Mouse (Mus musculus) ovary, postnatal 36 days (tissue): Measurements from ENCODE around the gene Tcf12.

Experiments
- DNase-seq: peaks from one replicate; pipeline ENCODE4 v3.0.0; 2022; ENCODE audit warnings: low spot score, mixed read lengths

Tcf12 gene

DNA sequence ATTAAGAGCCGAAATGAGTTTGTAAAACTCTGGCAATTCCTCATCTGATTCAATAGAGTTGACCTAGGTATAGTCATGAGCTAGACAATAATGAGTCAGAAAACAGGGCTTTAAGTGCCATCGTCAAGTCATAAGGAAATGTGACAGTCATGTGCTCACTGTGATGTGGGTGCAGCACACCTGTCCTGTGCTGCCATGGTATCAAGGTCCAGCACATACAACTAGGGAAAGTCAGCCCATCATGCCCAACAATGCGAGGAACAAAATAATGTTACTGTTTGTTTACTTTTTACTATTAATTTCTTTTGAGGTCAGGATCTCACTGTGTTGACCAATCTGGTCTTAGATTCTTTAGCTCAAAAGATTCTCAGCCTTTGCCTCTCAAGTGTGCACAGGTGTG lies 130.6 kb downstream of the Tcf12 start:
- DNase-seq, result no peak

DNA sequence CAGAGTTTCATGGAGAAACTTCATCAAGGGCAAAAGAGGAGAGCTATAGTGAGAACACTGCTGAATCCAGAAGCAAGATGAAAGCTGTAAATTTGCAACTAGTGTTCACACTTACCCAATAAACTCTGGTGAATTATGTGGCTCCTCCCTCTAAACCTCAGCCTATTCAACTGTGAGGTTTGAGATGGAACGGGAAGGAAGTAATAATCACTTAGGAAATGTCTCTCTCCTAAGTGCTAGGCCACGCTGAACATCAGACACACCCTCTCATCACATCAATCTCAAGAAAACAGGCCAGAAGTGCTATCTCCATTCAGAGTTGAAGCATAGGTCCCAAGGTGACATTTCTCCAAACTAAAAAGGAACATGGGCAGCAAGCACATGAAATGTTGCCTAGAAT lies 131.1 kb downstream of the Tcf12 start:
- no peak for DNase-seq

DNA sequence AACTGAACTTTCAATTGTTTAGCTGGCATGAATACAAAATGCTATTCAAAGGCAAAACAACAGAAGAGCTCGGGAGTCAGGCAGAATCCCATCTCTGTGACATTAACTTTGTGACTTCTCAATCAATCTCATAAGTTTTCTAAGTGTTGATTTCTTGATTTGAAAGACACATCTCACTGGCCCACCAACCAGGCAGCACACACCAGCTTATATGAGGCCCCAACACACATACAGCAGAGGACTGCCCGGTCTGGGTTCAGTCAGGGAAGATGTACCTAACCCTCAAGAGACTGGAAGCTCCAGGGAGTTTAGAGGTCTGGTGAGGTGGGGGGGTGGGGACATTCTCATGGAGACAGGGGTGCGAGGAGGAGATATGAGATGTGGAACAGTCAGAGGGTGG lies 132.8 kb downstream of the Tcf12 start:
- no peak for DNase-seq

DNA sequence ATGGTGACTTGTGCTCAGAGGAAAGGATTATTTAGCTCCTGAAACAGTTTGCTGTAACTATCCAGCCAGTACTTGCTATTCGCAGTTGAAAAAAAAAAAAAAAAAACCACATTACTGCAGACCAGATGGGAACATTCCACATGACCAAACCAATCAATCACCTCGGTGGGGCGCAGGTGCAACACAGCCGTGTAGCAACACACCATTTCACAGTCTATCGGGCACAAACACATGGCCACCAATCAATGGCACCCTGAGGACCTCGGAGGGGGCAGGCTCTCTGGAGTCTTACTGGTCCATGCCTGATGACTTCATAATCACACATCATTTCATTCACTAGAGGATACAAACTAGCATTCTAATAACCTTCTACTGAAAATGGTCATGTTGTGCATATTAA lies 135.6 kb downstream of the Tcf12 start:
- DNase-seq, result no peak

DNA sequence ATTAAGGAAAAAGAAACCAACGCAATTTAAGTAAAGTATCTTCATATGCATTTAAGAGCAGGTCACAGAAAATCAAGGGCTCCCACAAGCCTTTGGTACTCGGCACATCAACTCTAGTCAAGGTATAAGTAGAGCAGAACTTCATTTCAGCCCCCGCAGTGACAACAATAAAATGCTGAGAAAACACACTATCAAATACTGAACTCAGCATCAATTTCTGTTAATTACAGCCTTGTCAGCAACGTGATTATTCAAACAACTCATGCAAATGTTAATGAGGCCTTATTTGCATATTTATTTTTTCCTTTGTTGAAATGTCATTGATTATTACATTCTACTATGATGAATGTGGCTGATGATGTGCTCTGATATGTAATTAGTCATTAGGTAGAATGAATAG lies 136.5 kb downstream of the Tcf12 start:
- DNase-seq, result no peak

DNA sequence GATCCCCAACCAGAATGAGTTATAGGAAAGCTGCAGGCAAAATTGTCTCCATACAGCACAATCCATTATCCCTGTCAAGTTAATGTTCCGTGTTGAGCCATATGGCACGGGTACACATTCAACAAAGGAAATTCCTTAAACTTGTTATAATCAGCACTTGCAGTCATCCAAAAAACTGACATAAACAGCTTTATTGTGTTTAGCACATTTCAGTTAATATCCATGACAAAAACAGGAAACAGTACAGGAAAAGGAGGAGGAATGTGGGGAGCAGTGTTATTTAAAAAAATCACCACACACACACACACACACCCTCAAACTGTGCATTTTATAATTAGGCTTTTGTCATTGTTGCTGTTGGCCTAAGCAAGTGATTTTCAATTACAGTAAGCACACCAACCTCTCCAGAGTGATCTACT lies 137.1 kb downstream of the Tcf12 start:
- no peak for DNase-seq

DNA sequence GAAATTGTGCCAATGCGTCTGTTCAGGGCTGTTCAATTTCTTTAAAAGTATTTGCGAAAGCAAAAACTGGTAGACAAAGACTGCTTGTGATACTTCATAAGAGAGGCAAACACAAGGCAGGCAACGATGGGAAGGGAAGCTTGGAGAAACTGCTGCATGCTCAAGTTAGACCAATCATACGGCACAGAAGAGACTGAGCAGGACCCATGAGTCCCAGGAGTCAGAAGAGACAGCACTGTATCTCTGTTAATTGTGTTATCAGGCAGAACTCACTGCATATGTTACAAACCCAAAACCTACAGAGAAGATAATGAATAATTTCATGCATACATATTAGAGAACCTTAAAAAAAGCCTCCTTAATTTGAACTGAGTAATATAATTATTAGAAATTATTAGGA lies 147.6 kb downstream of the Tcf12 start:
- DNase-seq, result no peak

DNA sequence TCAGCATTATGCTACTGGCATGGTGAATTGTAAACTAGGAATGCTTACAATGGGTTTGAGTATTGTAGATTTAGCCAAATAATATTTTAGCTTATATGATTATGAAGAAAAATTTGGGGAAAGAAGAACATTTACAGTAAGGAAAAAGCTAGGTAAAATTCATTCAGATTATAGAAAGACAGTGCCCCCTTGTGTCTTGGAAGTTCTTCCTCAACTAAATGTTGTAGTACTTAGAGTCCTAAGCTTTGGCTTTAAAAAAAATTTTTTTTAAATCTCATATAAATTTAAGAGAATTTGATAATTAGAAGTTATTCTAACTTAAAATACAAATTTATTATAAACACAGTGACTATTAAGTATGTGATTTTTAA lies 151.7 kb downstream of the Tcf12 start:
- no peak for DNase-seq

DNA sequence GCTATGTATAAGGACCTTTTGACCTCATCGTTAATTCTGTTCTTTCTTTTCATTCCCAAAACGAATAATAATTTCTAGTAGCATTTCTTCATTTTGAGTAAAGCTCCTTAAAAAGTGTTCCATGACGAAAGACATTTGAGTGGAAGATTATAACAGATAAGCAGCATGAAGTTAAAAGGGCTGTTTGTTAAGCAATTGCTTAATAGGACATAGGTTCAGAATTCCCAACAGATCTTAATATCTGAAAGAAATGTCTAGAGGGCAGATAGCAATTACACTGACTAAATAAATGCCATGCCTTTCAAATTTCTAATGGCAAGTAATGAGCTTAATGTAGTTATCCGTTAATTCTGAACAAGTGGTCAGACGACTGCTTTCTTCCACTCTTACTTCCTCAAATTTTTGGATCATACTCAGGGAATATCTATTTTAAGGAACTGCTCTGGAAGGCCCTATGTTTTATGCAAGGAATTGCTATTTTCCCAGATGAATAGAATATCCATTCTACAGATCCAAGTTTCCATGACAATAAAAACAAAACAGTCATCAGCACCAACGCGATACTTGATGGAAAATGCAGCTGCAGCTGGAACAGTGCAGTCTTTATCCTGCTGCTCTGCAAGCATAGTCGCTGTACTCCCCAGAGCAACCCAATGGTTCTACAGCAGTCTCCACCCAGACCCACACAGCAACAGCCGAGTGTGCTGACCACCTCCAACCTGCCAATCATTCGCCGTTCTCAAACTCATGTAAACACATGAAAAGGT lies 152.2 kb downstream of the Tcf12 start:
- no peak for DNase-seq

DNA sequence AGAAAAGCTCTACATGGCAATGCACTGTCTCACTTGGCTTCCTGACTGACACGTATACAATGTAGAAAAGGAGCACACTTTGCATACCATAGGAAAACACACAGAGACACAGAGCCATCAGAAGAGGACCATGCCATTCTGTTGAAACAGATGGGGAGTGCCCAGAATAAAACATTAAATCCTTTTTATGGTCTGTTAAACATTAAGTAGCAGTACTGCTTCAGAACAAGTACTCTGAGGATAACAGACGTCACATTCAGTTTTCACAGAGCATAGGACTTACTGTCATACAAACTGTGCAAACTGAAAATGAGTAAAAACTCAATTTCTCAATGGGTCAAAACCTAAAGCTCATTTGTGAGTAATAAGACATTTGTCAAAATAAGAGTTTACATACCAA lies 158.5 kb downstream of the Tcf12 start:
- no peak for DNase-seq

DNA sequence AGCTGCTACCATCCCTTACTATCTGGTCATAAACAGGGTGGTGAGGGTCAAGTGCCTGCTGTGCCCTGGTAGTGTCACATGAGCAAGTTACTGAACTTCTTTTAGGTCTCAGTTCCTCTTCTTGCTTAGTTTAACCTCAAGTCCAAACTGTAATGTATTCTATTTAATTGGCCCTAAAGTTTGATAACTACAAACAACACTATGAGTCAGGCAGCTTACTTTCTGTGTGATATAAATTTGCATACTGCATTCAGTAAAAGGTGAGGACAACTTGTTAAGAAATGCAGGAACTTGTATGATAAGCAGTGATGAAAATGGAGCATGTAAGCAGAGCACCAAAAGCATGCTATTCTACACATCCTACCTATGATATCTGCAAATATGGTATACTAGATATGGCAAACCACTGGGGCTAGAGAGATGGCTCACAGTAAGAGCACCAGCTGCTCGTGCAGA lies 159.0 kb downstream of the Tcf12 start:
- DNase-seq, result no peak

DNA sequence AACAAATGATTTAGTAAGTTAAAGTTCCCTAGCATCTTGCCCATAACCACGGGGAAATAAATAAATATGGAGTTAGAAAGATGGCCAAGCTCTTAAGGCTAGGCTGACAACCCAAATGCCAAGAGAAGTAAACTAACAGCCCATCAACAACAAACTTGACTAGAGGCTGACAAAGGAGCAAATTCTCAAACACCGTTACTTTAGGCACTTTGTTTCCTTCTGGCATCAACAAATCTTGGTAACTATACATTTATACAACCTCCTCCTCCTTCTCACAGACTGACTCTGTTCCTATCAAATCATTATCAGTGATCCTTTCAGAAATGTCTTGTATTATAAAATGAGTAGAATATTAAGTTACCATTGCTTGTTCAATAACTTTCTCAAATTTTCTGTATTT lies 159.7 kb downstream of the Tcf12 start:
- no peak for DNase-seq

DNA sequence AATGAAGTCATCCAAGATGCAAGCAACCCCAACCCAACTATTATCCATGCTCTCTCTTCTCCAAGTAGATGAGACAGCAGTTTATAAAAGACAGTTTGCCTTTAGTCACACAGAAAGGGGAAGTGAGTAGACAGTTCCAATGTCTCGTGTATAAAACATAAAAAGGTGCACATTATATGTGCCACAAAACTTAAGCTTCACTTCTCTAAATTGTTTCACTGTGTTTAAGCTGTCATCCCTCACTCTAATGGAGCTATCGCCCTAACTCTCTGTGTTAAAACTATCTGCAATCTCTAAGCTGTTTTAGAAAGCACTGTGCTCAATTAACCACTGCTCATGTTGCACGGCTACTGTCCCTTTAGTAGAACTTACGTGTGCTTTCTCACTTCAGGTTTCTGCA lies 160.3 kb downstream of the Tcf12 start:
- DNase-seq, result no peak

DNA sequence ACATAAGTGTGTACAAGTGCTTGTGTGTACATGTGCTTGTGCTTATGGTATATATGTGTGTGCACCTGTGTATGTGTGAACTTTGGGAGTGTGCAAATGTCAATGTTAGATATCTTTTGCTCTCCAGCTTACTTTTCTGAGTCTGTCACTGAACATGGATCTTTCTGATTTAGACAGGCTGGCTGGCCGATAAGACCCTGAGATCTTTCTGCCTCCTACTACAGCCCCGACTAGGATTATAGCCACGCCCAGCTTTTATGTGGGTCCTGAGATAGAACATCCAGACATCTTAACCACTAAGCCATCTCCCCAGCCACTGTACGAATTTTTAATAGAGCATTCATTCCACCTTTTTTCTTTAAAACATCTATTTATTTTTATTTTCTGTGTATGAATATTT lies 166.9 kb downstream of the Tcf12 start:
- no peak for DNase-seq

DNA sequence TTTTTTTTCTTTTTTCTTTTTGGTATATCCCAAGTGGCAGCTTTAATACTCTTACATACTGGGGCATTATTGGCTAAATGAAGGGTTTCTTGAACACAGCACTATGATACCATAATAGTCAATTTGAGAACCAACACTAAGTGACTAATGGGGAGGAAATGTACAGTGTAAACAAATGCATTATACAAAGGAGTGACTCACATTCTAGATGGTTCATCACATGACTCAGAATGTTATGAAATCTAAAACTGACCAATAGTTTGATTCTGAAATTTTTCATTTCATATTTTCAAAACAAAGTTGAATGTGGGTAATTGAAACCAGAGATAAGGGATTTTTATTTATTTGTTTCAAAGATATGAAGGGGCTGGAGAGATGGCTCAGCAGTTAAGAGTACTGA lies 169.2 kb downstream of the Tcf12 start:
- no peak for DNase-seq

DNA sequence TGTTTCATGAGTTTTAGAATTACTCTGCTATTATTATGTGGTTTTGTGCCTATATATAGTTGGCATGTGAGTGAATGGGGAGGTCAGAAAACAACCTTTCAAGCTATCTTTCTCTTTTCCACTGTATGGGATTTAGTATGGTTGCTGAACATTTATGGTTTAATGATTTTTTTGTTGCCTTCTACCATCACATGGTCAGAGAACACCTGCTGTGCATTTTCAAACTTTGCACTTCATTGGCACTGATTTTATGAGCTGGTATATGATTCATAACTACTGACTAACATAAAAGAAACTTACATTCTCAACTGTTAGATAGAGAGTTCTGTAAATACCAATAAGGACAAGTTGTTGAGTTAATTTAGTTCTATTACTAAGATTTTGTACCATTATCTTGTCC lies 171.7 kb downstream of the Tcf12 start:
- no peak for DNase-seq

DNA sequence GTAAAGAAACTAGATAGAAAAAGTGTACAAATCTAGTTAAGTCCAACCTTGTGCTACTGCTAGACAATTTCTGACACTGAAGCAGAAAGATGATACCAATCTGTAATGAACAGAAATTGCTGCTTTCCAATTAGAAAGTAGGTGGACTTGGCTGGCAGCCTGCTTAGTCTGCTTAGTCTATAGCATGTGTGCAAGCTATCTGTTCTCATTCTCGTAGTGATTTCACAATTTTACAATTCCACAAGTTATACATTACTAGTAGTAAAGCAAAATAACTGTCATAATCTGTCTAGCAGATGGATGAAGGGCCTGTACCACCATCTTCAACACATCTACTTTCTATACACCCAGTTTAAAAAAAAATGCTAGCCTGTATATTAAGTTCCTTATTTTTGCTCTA lies 175.5 kb downstream of the Tcf12 start:
- no peak for DNase-seq

DNA sequence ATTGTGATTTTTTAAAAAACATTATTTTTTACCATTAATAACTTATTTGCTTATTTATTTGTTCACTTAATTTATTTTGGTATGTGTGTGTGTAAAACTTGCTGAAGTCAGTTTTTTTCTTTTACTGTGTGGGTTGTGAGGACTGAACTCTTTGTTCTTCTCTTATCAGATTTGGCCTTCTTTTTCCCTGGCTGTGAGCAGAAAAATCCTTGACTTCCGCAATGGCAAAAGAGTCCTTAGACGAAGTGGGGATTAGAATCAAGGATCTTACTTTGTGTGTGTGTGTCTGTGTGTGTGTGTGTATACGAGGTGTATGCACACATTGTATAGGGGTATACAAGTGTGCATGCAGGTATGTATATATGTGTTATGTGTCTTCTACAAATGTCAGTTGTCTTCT lies 176.8 kb downstream of the Tcf12 start:
- DNase-seq, result no peak

DNA sequence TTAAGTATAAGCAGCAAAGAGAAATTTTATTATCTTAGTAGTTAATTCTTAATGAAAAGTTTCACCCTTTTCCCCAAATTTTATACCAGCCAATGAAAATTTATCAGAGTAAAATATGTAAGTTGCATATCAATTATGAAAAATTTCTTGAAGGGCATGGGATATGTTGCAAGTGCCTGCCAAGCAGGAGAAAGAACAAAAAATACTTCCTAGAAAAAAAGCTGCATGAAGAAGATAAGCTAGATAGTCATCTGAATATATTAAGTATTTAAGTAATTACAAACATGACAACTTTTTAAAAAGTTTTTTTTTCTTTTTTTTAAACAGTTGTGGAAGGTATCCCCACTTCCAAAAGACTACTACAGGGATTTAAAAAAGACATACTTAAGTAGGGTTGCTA lies 179.7 kb downstream of the Tcf12 start:
- DNase-seq, result no peak

DNA sequence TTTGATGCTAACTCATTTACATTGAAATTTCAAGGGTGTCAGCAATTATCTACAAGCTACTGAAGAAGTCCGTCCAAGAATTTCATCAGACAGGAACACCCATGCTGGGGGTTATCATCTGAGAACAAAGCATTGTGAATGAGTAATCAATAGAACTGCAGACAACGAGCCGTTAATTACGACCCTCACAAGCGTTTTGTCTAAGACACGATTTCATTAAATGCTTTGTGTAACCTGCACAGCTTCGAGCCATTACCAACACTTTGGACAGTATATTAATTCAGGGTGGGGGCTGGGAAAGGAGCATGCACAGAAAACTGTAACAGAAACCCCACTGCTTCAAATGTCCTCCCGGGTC lies 180.3 kb downstream of the Tcf12 start:
- no peak for DNase-seq

DNA sequence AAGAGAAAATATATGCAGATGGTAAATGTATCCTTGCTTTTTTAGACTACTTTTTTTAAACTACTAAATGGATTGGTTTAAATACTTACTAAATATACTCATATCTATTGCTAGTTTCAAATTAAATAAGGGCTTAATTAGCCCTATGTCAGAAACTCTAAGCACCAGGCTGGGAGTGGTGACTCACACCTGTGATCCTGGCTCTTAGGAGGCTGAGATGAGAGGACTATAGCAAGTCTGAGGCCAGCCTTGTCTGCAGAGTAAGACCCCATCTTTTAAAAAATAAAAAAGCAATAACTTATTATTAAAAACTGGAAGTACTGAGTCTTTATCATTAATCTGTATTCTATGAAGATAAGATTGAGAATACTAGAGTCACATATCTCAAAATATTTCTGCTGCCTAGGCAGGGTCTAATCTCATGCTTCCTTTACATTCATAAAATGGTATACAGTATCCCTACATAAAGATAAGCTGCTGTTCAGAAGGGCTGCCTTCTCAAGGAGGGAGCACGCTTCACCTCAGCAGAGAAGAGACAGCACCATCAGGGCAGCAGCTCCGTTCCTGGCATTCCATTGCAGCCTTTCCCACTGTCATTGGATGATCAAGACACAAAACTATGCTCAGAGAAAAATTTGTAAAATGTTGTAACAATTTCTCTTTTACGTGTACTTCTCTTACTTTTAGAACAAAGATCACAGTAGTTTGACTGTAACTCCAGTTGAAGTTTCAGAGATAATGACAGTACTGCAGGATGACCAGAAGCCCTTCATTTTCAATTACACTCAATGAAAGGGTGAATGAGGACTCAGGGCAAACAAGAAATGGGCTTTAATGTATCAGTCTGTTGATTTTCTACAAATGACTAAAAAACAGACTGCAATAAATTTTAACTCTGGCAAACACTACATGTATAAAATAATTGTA lies 181.0 kb downstream of the Tcf12 start:
- DNase-seq, result no peak

DNA sequence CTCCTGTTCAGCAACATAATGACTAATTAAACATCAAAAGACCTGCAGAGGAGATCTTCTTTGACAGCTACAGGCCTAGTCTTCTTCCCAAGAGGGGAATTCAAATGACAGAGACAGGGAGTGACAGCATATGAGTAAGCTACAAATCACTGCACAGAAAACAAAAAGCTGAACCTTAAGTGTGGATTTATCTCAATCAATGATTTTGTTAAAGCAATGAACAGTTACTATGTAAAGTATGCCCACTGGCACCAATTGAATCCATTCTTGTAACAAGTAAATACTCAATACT lies 195.1 kb downstream of the Tcf12 start:
- no peak for DNase-seq

DNA sequence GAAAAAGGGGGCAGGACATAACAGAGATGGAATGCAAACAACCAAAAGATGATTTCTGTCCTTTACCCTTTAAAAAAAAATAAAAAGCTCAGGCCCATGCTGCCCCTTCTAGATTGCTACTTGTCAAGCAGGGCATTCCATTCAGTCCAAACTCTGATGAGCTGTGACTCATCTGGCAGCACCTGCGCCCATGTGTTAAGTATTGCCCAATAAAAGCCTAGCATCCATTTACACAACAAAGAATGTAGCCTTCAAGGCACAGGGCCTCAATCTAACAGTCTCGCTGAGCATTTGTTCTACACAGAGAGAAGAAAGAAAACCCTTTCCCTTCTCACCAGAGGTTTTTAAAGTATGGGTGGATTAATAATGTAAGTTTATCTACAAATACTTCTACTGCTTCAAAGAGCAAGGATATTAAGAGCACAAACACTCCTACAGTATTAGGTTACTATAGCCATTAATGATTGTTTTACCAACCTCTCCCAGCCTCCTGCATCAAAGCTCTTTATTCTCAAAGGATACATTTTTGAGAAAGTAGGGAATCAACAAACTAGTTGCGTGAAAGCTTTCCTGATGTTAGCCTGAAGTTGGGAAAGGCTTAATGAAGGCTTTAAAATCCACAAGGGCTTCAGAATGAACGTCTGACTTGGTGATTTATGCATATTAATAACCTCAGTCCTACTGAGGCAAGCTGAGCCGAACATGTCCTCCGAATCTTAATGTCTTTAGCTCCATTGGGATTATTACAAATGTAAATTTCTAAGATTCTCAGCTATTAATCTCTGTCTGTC lies 195.6 kb downstream of the Tcf12 start:
- DNase-seq, result no peak
